Mouse (Mus musculus): ENCODE measurements at regions not wholly inside any gene's neighbourhood (a gene's known extent, or its start where the extent isn't known, plus 50 kb on each side); places are given as distances from the start of the nearest gene placed in this dataset.

GRCm38 (mm10) chr12:98043436-98043835, 215.8 kb downstream of the Galc start:
- DNase-seq (ENCODE audit: extremely low spot score), result no peak

DNA sequence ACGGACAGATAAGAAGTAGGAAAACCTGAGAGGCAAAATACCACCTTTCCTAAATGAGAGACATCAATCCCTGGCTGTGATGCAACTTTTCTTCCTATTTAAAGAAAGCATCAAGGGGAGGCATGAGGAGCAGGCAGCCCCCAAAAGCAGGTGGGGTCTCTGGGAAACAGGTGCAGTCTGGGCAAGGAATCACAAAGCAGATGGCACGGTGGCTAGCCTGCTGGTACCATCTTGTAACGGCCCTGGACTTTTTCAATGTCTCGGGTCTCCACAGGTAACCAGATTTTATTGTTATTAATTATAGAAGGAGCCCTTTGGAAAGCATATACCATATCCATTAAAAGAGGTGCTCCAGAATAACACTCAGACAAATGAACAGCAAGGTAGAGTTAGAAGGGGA, 219.6 kb downstream of the Galc start:
- no peak for DNase-seq (ENCODE audit: extremely low spot score)

- DNase-seq (ENCODE audit: extremely low spot score), result no peak
Observed at GRCm38 (mm10) chr12:98023655-98024054, 235.6 kb downstream of the Galc start.

GRCm38 (mm10) chr12:98014607-98015278, 244.5 kb downstream of the Galc start:
- DNase-seq (ENCODE audit: extremely low spot score), result no peak

GRCm38 (mm10) chr12:98009175-98009574, 250.1 kb downstream of the Galc start:
- no peak for DNase-seq (ENCODE audit: extremely low spot score)

DNA sequence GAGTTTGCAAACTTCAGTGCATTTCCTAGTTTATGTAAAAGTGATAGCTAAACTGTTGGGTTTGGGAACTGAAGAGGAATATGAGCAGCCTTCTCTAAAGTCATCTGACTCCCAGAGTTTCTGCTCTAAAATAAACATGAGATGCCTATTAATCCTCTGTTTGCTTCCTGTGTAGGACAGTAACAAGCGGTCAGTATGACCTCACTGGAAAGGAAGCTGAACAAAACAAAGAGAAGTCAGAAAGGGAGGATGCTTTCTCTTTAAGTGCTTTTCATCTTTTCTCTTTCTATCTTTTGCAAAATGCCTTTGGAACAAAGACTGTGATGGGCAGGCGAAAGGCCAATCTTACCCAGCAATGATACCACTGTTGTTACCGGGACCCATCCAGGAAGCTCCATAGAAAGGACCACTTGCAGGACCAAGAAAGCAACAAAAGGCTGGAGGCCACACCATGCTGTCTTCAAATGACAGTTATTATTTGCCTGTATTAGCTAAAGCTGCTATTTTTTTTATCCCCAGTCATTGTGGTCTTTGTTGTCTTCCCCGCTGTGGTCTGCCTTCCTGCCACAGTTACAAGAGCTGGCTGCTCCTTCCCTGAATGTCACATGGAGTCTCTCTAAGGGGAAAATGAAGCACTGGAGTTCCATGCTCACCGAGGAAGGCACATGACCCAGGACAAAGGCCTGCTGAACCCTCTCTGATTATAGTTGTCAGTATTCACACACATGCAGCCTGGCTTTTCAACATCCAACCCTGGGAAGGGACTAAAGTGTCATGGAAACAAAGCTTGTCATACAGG, 253.4 kb downstream of the Galc start:
- DNase-seq (ENCODE audit: extremely low spot score), result peak; percentile 6

DNA sequence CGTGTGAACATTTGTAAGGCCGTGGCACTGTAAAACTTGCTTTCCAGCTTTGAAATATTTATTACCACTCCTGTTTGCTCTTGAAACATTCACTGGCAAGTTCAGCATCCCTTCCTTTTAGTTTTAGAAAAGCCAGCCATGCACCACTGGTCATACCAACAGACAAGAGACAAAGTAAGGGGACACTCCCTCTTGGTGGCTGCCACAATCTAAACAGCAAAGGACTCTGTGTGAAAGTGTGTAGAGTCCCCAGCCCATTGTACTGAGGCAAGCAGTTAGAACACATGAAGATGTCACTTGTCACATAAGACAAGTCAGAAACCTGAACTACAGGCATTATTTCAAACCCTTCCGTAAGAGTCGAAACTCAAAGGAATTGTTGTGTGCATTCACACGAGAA, 257.0 kb downstream of the Galc start:
- no peak for DNase-seq (ENCODE audit: extremely low spot score)

DNA sequence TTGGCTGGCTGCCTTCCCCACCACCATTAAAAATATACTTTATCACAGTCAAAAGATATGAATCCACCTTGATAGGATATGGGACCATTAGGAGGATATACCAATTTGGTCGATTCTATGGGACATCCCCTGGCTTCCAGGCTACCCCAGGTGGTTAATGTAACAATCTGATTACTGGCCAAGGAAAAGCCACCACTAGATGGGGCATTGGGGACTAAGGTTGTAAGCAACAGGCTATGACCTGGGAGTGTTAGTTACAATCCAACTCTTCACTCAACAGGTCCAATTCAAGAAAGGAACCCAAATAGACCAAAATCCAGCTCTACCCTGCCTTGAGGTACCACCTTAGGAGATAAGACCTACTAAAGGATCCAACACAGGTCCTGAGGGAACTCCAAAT, 264.4 kb downstream of the Galc start:
- no peak for DNase-seq (ENCODE audit: extremely low spot score)

DNA sequence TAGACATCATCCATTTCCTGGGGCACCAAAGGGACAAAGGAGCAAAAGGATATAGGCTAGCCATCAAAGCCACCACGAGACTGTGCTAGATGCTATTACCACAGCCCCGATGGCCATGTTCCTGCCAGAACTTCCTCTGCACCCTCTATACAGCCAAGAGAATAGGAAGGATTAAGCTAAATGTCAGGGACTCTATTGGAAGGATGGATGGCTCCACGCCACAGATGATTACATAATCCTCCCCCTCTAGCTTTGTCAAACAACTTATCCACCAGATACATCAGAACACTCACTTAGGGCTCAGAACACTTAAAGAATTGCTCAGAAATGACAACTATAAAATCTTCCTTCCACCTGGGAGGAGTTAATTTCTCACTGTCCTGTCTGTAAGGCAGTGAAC, 265.3 kb downstream of the Galc start:
- DNase-seq (ENCODE audit: extremely low spot score), result no peak

DNA sequence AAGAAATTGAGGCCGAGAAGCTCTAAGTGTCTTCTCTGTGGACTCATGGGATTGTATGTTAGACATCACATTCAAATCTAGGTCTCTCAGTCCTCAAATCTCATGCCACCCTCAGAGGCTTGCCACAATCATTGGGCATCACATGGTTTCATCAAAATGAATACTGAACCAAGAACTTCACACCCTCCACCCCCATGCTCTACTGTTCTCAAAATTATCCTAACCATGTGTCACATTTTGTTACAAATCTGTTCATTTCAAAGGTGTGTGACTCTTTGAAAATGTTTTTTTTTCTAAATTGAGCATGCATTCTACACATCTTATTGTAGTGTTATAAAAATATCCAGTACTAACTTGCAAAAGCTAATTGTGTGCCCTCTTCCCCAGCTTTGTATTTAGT, 275.9 kb downstream of the Galc start:
- no peak for DNase-seq (ENCODE audit: extremely low spot score)

GRCm38 (mm10) chr12:97978668-97979067, 280.6 kb downstream of the Galc start:
- no peak for DNase-seq (ENCODE audit: extremely low spot score)

DNA sequence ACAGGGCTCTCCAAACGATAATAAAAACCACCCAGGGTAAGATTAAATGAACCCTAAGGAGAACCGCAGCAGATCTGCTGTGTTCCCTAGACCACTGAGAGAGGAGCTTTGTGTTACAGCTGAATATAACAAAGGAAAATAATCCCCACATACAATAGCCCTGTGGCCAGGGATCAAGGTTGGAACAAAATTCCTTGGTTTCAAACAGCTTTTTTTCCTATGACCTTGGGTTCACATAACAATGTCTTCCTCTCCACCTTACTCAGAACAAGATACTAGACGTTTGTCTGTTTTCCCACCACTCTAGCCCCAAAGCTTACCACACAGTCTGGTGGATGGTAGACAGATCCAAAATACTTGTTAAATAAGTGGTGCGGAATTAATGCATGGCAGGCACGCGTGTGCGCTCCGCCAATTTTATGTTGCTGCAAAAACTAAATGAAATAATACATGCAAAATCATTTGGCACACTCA, 281.0 kb downstream of the Galc start:
- DNase-seq (ENCODE audit: extremely low spot score), result no peak

DNA sequence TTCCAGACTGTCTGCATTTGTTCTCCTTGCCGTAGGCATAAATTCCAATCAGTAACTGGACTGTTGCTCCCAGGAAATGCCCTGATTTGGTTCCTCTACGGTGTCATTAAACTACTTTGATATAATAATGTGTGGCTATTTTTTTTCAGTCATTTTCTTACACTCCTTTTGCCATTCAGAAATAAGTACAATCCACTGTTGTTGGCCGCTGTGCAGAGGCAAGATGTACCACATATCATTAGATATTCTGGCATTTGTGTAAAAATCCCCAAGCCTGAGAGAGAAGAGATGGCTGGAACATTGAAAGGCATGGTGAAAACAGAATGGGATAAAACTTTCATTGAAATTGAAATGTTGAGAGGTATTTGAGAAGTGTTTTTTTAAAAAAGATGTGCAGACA, 281.6 kb downstream of the Galc start:
- DNase-seq (ENCODE audit: extremely low spot score), result no peak

DNA sequence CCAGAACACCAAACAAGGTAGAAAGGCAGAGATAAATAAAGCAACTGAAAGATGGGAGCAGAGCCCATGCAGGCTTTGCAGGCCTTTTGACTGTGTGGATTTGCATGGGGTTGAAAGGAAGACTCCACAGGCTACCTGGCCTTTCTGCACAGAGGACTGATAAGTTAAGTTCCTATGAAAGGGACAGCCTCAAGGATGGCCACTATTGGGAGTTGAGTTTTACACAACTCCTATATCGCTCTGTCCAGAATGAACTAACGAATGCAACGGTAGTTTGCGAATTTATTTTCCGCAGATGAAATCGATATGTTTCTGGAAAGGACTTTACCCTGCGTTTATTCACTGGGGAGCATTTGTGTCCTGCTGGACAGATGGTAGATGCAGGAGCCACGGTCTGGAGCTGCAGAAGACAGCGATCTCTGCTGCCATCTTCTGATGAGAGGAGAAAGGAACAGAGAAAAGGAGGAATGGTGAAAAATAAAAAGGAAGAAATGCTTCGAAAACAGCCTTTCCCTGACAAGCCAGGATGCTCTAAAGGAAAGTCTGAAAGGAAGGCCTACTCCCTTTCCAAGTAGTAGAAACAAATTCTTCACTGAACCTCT, 285.2 kb downstream of the Galc start:
- no peak for DNase-seq (ENCODE audit: extremely low spot score)

DNA sequence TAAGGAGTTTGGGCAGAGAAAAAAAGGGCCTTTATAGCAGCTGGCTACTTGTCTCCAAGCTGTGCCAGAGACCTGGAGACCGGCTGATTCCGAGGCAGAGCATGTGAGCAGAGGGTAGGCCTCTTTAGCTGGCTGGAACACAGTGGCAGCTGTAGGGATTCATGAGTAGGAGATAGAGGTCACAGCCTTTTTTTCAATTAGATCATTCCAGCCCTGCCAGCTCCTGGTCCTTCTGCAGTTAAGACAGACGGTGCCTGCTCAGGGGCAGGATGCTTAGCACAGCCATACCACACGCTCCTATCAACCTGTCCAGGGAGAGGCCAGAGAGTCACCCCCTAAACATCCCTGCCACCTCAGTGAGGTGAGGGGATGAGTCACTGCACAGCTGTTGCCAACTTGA, 302.1 kb downstream of the Galc start:
- DNase-seq (ENCODE audit: extremely low spot score), result no peak

GRCm38 (mm10) chr12:97953336-97953735, 305.9 kb downstream of the Galc start:
- DNase-seq (ENCODE audit: extremely low spot score), result no peak

GRCm38 (mm10) chr12:97952204-97952603, 307.1 kb downstream of the Galc start:
- DNase-seq (ENCODE audit: extremely low spot score), result no peak

DNA sequence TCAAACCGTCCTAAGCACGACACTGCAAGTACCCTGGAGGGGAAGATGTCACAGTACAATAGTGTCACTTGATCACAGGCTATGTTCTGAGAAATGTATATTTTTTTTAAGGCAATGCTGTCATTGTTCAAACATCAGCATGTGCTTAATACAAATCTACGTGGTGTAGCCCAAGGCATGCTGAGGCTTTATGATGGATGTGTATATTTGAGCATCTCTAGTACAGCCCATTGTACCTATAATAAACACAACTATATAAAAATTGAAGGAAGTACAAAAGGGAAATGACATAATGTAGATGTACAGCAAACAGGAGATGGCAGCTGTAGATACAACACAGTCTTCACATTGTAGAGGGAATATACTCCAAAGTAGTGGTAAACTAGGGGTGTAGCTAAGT, 309.2 kb downstream of the Galc start:
- no peak for DNase-seq (ENCODE audit: extremely low spot score)

DNA sequence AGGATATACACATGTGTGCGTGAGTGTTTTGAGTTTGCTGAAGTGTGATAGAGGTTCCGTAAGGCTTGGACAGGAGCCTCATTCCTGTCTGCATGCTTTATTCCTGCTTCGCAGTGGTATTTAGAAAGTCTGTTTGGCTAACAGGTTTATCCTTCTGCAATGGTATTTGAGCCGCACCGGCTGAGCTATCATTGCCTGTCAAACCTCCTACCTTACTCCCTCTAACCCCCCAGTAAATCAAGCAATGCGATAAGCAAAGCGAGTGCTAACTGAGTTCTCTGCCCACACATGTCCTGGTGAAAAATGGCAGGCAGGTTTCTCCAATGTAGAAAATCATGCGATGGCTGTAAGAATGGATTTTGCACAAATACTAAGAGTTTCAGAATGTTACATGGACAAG, 311.8 kb downstream of the Galc start:
- no peak for DNase-seq (ENCODE audit: extremely low spot score)

DNA sequence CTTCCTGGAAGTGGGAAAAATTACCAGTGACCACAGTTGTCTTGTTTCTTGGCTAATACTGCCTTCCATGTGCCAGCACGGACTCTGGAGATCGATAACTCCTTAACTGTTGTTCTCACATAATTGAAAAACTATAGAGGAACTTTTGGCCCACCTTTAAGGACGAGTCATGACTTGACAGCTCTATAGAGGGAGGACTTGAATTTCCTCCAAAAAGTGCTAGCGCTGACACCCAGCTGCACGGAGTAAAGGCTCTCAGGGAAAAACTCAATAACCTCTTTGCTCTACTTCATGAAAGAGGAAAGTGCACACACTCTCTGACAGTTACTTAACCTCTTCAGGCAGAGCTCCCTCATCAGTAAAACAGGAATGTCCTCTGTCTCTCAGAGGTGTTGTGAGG, 320.9 kb downstream of the Galc start:
- no peak for DNase-seq (ENCODE audit: extremely low spot score)

GRCm38 (mm10) chr12:97929877-97930276, 329.4 kb downstream of the Galc start:
- DNase-seq (ENCODE audit: extremely low spot score), result no peak

DNA sequence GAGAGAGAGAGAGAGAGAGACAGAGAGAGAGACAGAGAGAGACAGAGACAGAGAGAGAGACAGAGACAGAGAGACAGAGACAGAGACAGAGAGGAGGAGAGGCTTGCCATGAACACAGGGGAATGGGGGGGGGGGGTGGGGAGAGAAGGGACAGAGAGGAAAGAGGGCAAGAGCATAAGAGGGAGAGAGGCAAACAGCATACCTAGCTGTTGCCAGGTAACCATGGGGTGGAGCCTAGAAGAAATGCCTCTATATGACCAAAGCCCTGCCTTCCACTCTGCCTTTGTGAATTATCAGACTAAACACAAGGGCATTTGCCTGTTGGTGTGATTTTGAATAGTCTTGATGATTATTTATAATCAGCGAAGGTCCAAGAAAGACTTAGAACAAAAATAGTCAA, 332.2 kb downstream of the Galc start:
- DNase-seq (ENCODE audit: extremely low spot score), result no peak

Data from embryo, embryonic 9.5 days (tissue).